Mouse (Mus musculus) spleen, adult 2 months (tissue): ENCODE data around the gene Ehd3. TPM values are rescaled to one million over a fixed set of nuclear protein-coding genes. Genes with fewer than 3 reads are reported as not detected.

ENCODE experiments used
- DNase-seq, 2 experiments: peaks; one replicate each; pipeline versions ENCODE4 v3.0.0 to v3.0.0-alpha.2; 2012 to 2021; ENCODE audit warnings: low spot score in 2 of 2, low read depth in 1 of 2
- H3K27ac ChIP-seq: fragments of 200-500 bp; 2 replicates; pipeline ENCODE4 v1.5.1; 2012; ENCODE audit warnings: low read length, inconsistent platforms; ENCODE audit not compliant: insufficient read depth
- H3K27me3 ChIP-seq: fragments of 200-500 bp; 2 replicates; pipeline ENCODE4 v1.6.1; 2012; ENCODE audit warnings: mild to moderate bottlenecking, moderate library complexity, low read length, inconsistent platforms; ENCODE audit not compliant: control insufficient read depth, insufficient read depth
- H3K36me3 ChIP-seq: fragments of 200-500 bp; 2 replicates; pipeline ENCODE4 v1.6.1; 2012; ENCODE audit warnings: mild to moderate bottlenecking, low read length, inconsistent platforms; ENCODE audit not compliant: control insufficient read depth, insufficient read depth
- H3K4me1 ChIP-seq: fragments of 200-500 bp; 2 replicates; pipeline ENCODE4 v1.6.1; 2011; ENCODE audit warnings: inconsistent platforms; ENCODE audit not compliant: control insufficient read depth, insufficient read depth, insufficient read length
- H3K4me3 ChIP-seq: fragments of 200-500 bp; 2 replicates; pipeline ENCODE4 v1.5.1; 2011; ENCODE audit warnings: mild to moderate bottlenecking, inconsistent platforms; ENCODE audit not compliant: insufficient read depth, insufficient read length; ENCODE audit errors: extremely low read depth
- CTCF ChIP-seq: fragments of 200-500 bp; IDR thresholded peaks from 2 replicates; pipeline ENCODE4 v1.5.1; 2011; ENCODE audit warnings: mild to moderate bottlenecking, inconsistent platforms; ENCODE audit not compliant: insufficient read depth, insufficient read length, insufficient replicate concordance; ENCODE audit errors: extremely low read depth
- POLR2A ChIP-seq: fragments of 200-500 bp; IDR thresholded peaks from 2 replicates; pipeline ENCODE4 v1.6.1; 2011; ENCODE audit warnings: low read depth, low read length, inconsistent platforms
- WGBS: fragments of 180-500 bp; shearing (Covaris S2); methylation state at CpG from one replicate; pipeline ENCODE4 v1.1.7; 2018; 5-methylcytosine and 5-hydroxymethylcytosine counted together
- polyA plus RNA-seq: library from polyadenylated mRNA; depleted of rRNA; stranded (reverse); fragments of >200 nt; gene quantifications from 2 replicates; pipeline ENCODE4 v1.2.3, GENCODE M21; 2012; rRNA removed

The Ehd3 gene
- polyA plus RNA-seq, result 12.5 and 20.3 TPM in 2 replicates

DNA sequence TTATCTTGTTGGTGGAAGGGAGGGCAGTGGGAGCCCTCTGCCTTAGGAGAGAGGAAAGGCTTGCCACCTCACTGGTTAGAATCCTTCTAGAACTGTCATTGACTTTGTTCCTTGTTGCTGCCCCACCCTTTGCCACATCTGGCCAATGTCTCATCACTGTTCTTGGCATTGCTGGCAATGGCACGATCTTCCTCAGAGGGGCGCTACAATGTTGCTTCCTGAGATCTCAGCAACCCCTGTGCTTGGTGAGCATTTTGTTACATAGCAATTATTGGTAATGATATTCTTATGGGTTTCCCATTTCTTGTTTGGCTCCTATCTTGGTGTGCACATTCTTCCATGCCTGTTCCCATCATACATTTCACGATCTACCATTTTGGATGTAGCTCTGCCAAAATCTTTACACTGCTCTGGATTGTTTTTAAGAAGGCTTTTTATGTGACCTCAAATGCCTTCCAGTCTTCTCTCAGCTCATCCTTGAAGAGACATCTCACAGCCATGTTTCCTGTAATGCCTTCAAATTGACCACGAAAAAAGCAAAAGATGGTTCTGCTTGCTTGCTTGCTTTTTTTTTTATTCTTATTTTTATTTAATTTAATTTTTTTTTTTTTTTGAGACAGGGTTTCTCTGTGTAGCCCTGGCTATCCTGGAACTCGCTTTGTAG, at the start of gene Ehd3:
Ehd3 (plus strand) TSS at position 614 of the 664 bp plus-strand sequence.
- H3K27me3 ChIP-seq, result 0 out of 2 replicates have a peak, but pooled peaks cover 1% of the 10 kb centered on the region
- 84% methylated on average over 5 of the region's 5 CpGs for WGBS
- TF ChIP-seq CTCF (no peak), POLR2A (no peak)
- H3K27ac ChIP-seq, result peak within 1 kb of the TSS; percentile 71
- H3K4me1 ChIP-seq, result peaks cover 3% of the 10 kb centered on the region; the same call in 1 of the 2 replicates
- DNase-seq, result no peak
- peak within 1 kb of the TSS; percentile 69 for H3K4me3 ChIP-seq
- H3K36me3 ChIP-seq, result no peaks in the 10 kb centered on the region

DNA sequence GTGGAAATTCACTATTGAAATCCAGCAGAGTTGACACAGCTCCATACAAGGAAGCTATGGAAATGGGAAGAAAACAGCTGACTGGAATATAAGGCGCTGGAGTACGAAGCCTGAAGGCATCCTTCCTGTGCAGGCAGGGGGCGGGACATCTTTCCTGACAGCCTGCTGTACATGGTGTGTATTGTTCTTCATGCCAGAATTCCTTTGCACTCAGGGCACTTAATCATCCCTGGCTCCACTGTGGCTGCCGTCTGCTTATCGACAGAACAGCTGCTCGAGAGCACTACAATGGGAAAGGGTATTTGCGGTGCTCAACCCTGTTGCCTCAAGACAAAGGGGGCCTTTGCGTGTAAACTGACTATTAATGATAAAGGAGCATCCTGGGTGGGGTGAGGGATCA, 33.0 kb upstream of the Ehd3 start:
- Histone ChIP-seq H3K27me3 (no peaks in the 10 kb centered on the region), H3K36me3 (no peaks in the 10 kb centered on the region), H3K27ac (no peak overlapping the region), H3K4me1 (no peaks in the 10 kb centered on the region), H3K4me3 (no peak overlapping the region)
- 72% methylated on average over 8 of the region's 8 CpGs for WGBS
- no peak for DNase-seq
- no peak for TF ChIP-seq POLR2A
- TF ChIP-seq CTCF, result no peak

DNA sequence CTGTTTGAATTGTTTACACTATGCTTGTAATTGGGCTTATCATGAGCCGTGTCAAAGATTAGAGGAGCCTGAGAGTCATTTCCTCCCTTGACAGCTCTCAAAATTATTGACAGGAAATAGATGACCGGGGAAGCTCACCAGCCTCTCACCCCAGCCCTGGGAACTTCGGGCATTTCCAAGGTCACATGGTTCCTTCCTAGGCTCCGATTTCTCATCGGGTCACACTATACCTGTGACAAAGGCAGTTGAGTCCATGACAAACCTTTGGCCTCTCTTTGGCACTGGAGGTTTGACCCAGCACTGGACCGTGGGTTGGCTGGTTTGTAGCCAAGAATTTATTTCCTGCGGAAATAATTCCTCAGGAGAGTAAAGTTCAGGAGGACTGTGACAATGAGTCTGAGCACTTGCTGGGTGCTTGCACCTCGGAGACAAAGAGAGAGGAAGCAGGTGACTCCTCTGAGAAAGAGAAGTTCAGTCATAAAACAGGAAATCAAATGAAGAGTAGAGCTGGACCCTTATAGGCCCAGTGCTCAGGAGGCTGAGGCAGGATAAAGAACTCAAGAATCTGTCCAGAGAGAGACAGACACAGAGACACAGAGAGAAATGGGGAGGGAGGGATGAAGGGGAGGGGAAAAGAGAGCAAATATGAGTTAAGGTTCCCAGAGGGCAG, 17.2 kb upstream of the Ehd3 start:
- 35% methylated on average over 8 of the region's 8 CpGs for WGBS
- DNase-seq, result no peak
- H3K4me3 ChIP-seq, result no peak overlapping the region
- no peak overlapping the region for H3K27ac ChIP-seq
- H3K4me1 ChIP-seq, result no peaks in the 10 kb centered on the region; the same call in 1 of the 2 replicates
- no peaks in the 10 kb centered on the region for H3K36me3 ChIP-seq
- TF ChIP-seq CTCF (no peak), POLR2A (no peak)
- H3K27me3 ChIP-seq, result no peaks in the 10 kb centered on the region

DNA sequence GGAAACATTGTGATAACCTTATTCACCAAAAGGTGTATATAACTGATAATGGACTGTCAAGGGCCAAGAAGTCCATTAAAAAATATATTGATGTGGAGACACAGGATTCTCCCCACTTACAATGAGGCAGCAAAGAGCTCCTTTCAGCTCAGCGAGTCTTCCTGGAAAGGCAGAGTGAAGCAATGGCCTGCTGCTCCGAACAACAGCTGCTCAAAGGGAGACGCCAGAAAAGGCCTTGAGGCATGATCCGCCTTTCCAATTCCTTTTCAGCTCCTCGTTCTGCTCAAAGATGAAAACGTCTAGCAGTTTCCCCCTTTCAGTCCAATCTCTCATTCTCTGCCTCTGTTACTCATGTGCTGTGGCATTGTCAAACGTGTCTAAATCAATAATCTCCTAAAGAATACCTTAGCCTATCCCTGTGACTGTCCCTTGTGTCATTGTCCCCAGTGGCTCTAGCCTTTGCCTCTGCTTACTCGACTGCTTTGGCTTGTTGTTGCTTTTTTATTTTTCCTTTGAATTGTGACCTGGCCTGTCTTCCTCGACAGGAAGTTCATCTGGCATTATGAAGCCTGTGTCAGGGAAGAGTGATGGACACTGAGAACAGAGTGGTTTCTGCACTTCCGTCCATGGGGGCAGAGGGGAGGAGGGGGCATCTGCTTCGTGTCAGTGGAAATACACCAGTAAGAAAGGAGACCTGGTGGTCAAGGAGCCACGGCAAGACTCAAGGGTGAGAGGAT, 13.5 kb upstream of the Ehd3 start:
- 57% methylated on average over 12 of the region's 12 CpGs for WGBS
- H3K4me3 ChIP-seq, result no peak overlapping the region
- H3K4me1 ChIP-seq, result no peaks in the 10 kb centered on the region; the same call in 1 of the 2 replicates
- no peak for TF ChIP-seq CTCF
- no peak for TF ChIP-seq POLR2A
- no peak for DNase-seq
- no peaks in the 10 kb centered on the region for H3K27me3 ChIP-seq
- H3K27ac ChIP-seq, result no peak overlapping the region
- no peaks in the 10 kb centered on the region for H3K36me3 ChIP-seq

DNA sequence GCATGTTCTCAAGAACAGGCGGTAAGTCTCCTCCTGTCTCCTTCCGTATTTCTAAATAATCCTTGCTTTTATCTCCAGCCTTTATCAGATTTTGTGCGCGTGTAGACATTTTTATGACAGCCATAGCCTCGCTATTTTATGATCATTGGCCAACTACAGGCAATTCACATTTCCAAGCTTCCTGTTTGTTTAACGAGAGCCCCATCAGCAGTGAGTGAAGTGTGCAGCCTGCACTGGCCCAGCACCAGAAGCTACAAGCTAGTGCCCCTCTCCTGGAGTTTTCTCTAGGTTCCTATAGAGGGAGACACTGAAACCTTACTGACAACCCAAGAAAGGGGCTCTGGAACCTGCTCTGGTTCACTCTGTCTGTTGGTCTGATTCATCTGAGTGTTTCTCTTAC, 7.1 kb upstream of the Ehd3 start:
- Histone ChIP-seq H3K4me1 (no peaks in the 10 kb centered on the region), H3K27me3 (no peaks in the 10 kb centered on the region), H3K4me3 (no peak overlapping the region), H3K36me3 (no peaks in the 10 kb centered on the region), H3K27ac (no peak overlapping the region)
- 42% methylated on average over 6 of the region's 6 CpGs for WGBS
- TF ChIP-seq POLR2A (no peak), CTCF (no peak)
- DNase-seq, result no peak

DNA sequence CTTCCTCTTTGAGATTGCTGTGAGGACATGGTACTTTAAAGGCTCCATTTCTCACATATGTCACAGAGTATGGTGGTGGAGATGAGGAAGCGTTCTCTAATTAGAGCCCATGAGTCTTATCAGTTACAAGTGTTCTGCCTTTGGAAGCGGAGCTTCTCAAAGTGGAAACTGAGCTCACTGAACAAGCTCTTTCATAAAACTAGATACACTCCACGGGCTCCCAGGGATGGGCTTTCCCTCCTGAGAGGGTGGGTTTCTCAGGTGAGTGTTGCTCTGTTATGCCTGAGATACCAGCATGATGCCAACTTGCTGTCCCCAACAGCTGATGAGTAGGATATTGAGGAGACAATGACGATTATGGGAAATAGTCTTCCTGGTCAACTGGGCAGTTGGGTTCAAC, 6.2 kb upstream of the Ehd3 start:
- 91% methylated on average over 4 of the region's 4 CpGs for WGBS
- Histone ChIP-seq H3K4me1 (no peaks in the 10 kb centered on the region), H3K4me3 (no peak overlapping the region), H3K27ac (no peak overlapping the region), H3K27me3 (no peaks in the 10 kb centered on the region), H3K36me3 (no peaks in the 10 kb centered on the region)
- TF ChIP-seq CTCF (no peak), POLR2A (no peak)
- no peak for DNase-seq
